Mouse (Mus musculus) frontal cortex, postnatal 10 days (tissue): Measurements from ENCODE around the gene Tas1r2.

ENCODE experiments used
- DNase-seq, 2 experiments: peaks; one replicate each; pipeline ENCODE4 v3.0.0; 2022; ENCODE audit warnings: low spot score in 2 of 2, mixed read lengths in 1 of 2

The Tas1r2 gene

GRCm38 (mm10) chr4:139705986-139706385 is 52.6 kb downstream of the Tas1r2 start:
- DNase-seq = no peak

DNA sequence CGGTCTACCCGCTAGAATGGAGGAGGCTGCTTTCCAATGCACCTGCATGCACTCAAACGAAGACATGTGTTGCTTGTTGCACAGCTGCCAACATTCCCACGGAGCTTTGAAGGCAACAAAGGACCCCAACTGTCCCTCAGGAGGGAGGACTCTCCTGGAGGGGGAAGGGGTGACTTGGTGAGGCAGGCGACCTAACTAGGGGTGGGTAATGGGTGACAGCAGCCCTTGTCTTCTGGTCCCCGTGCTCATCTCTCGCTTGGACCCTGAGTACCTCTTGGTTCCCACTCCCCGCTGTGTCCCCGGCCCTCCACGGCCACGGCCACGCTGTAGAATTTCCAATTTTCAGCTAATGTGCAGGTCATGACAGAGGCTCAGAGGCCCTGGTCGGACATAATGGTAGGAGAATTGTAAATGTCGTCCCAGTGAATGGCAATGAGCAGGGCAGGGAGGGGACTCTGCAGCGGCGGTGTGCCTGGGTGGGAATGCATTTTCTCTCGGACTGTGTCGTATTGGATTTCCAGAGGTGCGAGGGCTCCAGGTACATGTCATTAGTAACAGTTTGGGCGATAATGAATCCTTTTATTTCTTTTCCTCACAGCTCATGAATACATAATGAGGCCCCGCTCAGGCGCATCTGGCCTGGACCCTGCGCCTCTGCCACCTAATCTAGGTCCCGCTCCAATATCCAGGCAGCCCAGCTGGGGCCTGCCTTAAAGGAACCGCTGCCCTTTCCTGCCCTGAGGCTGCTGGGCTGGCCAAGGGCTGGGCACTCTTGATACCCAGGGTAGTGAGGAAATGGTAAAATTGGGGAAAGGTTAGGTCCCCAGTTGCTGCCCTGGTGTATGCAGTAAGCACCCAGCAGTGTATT is 57.4 kb downstream of the Tas1r2 start:
- no peak for DNase-seq

GRCm38 (mm10) chr4:139715241-139715932 is 62.0 kb downstream of the Tas1r2 start:
- DNase-seq = no peak

DNA sequence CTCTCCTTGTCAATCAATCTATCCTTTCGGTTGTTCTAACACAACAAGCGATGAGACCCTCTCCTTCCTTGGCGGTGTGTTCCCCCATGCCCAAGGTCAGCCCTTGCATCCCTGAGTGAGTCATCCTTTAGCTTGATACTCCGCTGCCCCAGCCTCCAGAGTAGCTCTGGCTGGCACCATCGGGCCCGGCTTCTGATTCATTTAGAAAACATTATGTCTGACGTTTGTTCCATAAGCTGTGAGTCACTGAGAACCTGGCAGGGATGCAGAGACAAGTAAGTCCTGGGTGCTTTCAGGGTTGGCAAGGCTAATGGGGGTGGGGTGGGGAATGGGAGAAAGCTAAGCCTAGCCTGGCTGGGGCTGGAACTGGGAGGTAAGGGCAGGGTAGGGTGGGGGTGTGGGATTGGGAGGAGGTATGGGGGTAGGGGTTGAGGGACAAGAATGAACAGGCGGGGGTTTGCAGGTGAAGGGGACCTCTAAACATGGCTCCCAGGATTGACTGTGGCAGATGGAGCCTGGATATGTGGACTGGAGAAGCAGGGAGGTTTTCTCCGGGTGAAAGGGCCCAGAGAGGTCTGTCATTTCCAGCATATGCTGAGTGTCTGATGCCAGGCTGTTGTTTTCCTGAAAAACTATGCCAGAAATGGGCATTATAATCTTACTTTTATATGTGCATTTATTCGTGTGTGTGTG is 63.3 kb downstream of the Tas1r2 start:
- DNase-seq = peak in 1 of 2 experiments; percentile 13

GRCm38 (mm10) chr4:139718978-139719377 is 65.6 kb downstream of the Tas1r2 start:
- DNase-seq = no peak
